Mouse (Mus musculus) left cerebral cortex, postnatal 14 days (tissue): Measurements from ENCODE around the gene Bcl9. TPM values are rescaled to one million over a fixed set of nuclear protein-coding genes. Genes with fewer than 3 reads are reported as not detected.

ENCODE experiments used
- DNase-seq, 2 experiments: peaks; one replicate each; pipeline ENCODE4 v3.0.0; 2021 to 2022; ENCODE audit warnings: low spot score in 2 of 2, mixed read lengths in 1 of 2
- intact Hi-C: fragments of 180-260 bp; cut with DNase I; formaldehyde crosslinking; loops from one replicate; pipeline ENCODE4 v1.15.1; 2025
- total RNA-seq, 2 experiments: library from RNA; stranded (reverse); gene quantifications; 2 replicates each; pipeline ENCODE4 v1.2.3; 2021

Bcl9 gene
- total RNA-seq, 2 experiments from 2014 or later = 50.6 to 53.3 TPM

DNA sequence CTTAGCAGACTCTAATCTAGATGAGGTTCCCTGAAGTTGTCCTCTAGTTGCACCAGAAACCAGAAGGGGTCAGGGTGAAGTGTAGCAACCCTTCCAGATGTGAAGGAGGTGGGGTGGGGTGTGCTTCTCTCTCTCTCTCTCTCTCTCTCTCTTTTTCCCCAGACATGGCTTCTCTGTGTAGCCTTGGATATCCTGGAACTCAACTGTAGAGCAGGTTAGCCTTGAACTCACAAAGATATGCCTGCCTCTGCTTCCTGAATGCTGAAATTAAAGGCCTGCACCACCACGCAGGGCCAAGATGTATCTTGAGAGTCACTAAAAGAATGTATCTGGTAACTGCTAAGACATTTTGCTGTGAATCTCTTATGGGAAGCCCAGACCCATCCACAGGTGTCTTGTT lies 140.4 kb downstream of the Bcl9 start:
- intact Hi-C loops = no loop called here
- no peak for DNase-seq

GRCm38 (mm10) chr3:97156431-97156830 lies 141.3 kb downstream of the Bcl9 start:
- intact Hi-C loops = no loop called here
- DNase-seq = no peak

Other genes starting within 250 kb of the Bcl9 start
- gene Acp6, start 139.1 kb downstream of the Bcl9 start, total RNA-seq = 10 to 100 TPM; 15.6 to 16.1 TPM
- gene Olfr1402, start 124.1 kb upstream of the Bcl9 start, total RNA-seq = not detected